Mouse (Mus musculus) lung, postnatal 10 days (tissue): ENCODE results near the gene 2010003K11Rik.

Experiments
- DNase-seq: peaks from one replicate; pipeline ENCODE4 v3.0.0; 2021

The 2010003K11Rik gene

GRCm38 (mm10) chr19:4498062-4498933, at the start of gene 2010003K11Rik:
TSS of gene 2010003K11Rik (minus strand) at chr19:4498583.
- no peak for DNase-seq

- no peak for DNase-seq
Observed at GRCm38 (mm10) chr19:4547801-4548200, 49.4 kb upstream of the 2010003K11Rik start.

- no peak for DNase-seq
Observed at GRCm38 (mm10) chr19:4545841-4546240, 47.5 kb upstream of the 2010003K11Rik start.

GRCm38 (mm10) chr19:4545091-4545490, 46.7 kb upstream of the 2010003K11Rik start:
- DNase-seq, result no peak

- DNase-seq, result no peak
Observed at GRCm38 (mm10) chr19:4542081-4542480, 43.7 kb upstream of the 2010003K11Rik start.

GRCm38 (mm10) chr19:4540992-4541391, 42.6 kb upstream of the 2010003K11Rik start:
- DNase-seq, result no peak

GRCm38 (mm10) chr19:4540263-4540662, 41.9 kb upstream of the 2010003K11Rik start:
- DNase-seq, result no peak

GRCm38 (mm10) chr19:4536606-4537005, 38.2 kb upstream of the 2010003K11Rik start:
- peak; percentile 34 for DNase-seq

GRCm38 (mm10) chr19:4535922-4536321, 37.5 kb upstream of the 2010003K11Rik start:
- DNase-seq, result no peak

GRCm38 (mm10) chr19:4534646-4535045, 36.3 kb upstream of the 2010003K11Rik start:
- DNase-seq, result no peak

- DNase-seq, result no peak
Observed at GRCm38 (mm10) chr19:4521426-4522050, 23.2 kb upstream of the 2010003K11Rik start.

- no peak for DNase-seq
Observed at GRCm38 (mm10) chr19:4517483-4517882, 19.1 kb upstream of the 2010003K11Rik start.

GRCm38 (mm10) chr19:4516288-4516687, 17.9 kb upstream of the 2010003K11Rik start:
- no peak for DNase-seq

GRCm38 (mm10) chr19:4515746-4516145, 17.4 kb upstream of the 2010003K11Rik start:
- no peak for DNase-seq

- no peak for DNase-seq
Observed at GRCm38 (mm10) chr19:4513236-4513858, 15.0 kb upstream of the 2010003K11Rik start.

GRCm38 (mm10) chr19:4511116-4511841, 12.9 kb upstream of the 2010003K11Rik start:
- DNase-seq, result no peak

GRCm38 (mm10) chr19:4509986-4510963, 11.9 kb upstream of the 2010003K11Rik start, which contains the start of gene Pcx:
TSS of gene Pcx (plus strand) at chr19:4510472.
- peak; percentile 99 for DNase-seq

- peak; percentile 42 for DNase-seq
Observed at GRCm38 (mm10) chr19:4507746-4508145, 9.4 kb upstream of the 2010003K11Rik start.

- DNase-seq, result no peak
Observed at GRCm38 (mm10) chr19:4504830-4505229, 6.4 kb upstream of the 2010003K11Rik start.

- no peak for DNase-seq
Observed at GRCm38 (mm10) chr19:4502701-4503100, 4.3 kb upstream of the 2010003K11Rik start.

GRCm38 (mm10) chr19:4497263-4497973, 965 bp downstream of the 2010003K11Rik start:
- DNase-seq, result peak; percentile 87
